8 mouse cellular contexts compared by ENCODE assay signal in genomic region chr6:94760629-94761111, GRCm38 (mm10).
A peak's percentile ranks its signal among the peaks of the same experiment; 100 is the strongest.
DNase-seq lines count a peak whose midpoint lies in the region; ATAC-seq and TF ChIP-seq lines count a peak whose summit lies in the region.

No protein-coding gene starts in this region.

- no peak overlapping the region for H3K4me2 ChIP-seq in liver, embryonic 14.5 days (ENCODE audit: low read depth)

- ATAC-seq in liver, embryonic 14.5 days (ENCODE audit: insufficient read depth), result no peak
- no peak for ATAC-seq in erythroid progenitor cell, adult 5-6 weeks (replicated peaks; ENCODE audit: low FRiP score, poor library complexity, severe bottlenecking)

- 0 out of 2 replicates have a peak, but pooled peaks cover 8% of the 10 kb centered on the region for H3K27me3 ChIP-seq in heart, embryonic 10.5 days (ENCODE audit: insufficient read depth, poor library complexity, severe bottlenecking)
- no peaks in the 10 kb centered on the region; the same call in 1 of the 2 replicates for H3K27me3 ChIP-seq in liver, embryonic 14.5 days (ENCODE audit: control insufficient read depth, insufficient read depth, low read length)

- peak overlapping the region; percentile 52; the same call in 1 of the 2 replicates for H3K27ac ChIP-seq in heart, embryonic 10.5 days
- H3K27ac ChIP-seq in liver, embryonic 14.5 days, result no peak overlapping the region

- H3K9ac ChIP-seq in liver, embryonic 14.5 days (replicated peaks), result no peak overlapping the region

- no peaks in the 10 kb centered on the region for H3K36me3 ChIP-seq in heart, embryonic 10.5 days
- no peaks in the 10 kb centered on the region for H3K36me3 ChIP-seq in liver, embryonic 14.5 days (replicated peaks; ENCODE audit: control insufficient read depth, insufficient read depth, low read depth)

- H3K4me3 ChIP-seq in heart, embryonic 10.5 days, result no peak overlapping the region
- no peak overlapping the region for H3K4me3 ChIP-seq in liver, embryonic 14.5 days (ENCODE audit: insufficient read depth in 1 of 2, low read depth in 2 of 2, low read length in 2 of 2)

- H3K4me1 ChIP-seq in heart, embryonic 10.5 days, result peaks cover 9% of the 10 kb centered on the region
- H3K4me1 ChIP-seq in liver, embryonic 14.5 days (replicated peaks; ENCODE audit: control insufficient read depth in 2 of 2, insufficient read depth in 2 of 2, low read length in 1 of 2), result no peaks in the 10 kb centered on the region

- WGBS in heart, embryonic 10.5 days, result 70% methylated on average over 17 of the region's 17 CpGs
- WGBS in liver, embryonic 14.5 days (ENCODE audit: insufficient replicate concordance), result 10% methylated on average over 17 of the region's 17 CpGs

- H3K9me3 ChIP-seq in heart, embryonic 10.5 days, result no peaks in the 10 kb centered on the region
- no peaks in the 10 kb centered on the region for H3K9me3 ChIP-seq in liver, embryonic 14.5 days (ENCODE audit: control insufficient read depth, low read length)

- intact Hi-C loops in heart, postnatal 36 days (cut with DNase I), result no loop called here

- TF ChIP-seq EP300 in liver, embryonic 14.5 days (IDR thresholded peaks at IDR 0.05; ENCODE audit: low read depth), result no peak

- DNase-seq in heart, embryonic 10.5 days (ENCODE audit: low spot score), result no peak
- no peak for DNase-seq in heart, postnatal 36 days
- DNase-seq in embryo, embryonic 10.5 days (ENCODE audit: low spot score), result peak; percentile 18
- peak in 2 of 3 experiments; percentile 12 to 27 for DNase-seq in liver, embryonic 14.5 days (ENCODE audit: low read depth in 3 of 3, low spot score in 3 of 3)
- DNase-seq in spleen, postnatal 36 days (ENCODE audit: low spot score in 2 of 2), result peak; percentile 78 to 80
- no peak for DNase-seq in frontal cortex, adult 2 months (ENCODE audit: extremely low spot score in 1 of 2, low spot score in 1 of 2)
- DNase-seq in layer of hippocampus, adult 11-12 months (ENCODE audit: low spot score), result no peak

- TF ChIP-seq CTCF in liver, embryonic 14.5 days (IDR thresholded peaks at IDR 0.05; ENCODE audit: low read depth), result no peak

Comparison
In these comparisons a context has a peak if more than half of its experiments do, and no peak if none do; other contexts are left out.
1. DNase-seq: peak in embryo, embryonic 10.5 days (single experiment), liver, embryonic 14.5 days (2 of 3) and spleen, postnatal 36 days (2 of 2); none in heart, embryonic 10.5 days (single experiment), heart, postnatal 36 days (0 of 2), frontal cortex, adult 2 months (0 of 2) and layer of hippocampus, adult 11-12 months (single experiment).